8 mouse cellular contexts compared by ENCODE assay signal in the genomic region with DNA sequence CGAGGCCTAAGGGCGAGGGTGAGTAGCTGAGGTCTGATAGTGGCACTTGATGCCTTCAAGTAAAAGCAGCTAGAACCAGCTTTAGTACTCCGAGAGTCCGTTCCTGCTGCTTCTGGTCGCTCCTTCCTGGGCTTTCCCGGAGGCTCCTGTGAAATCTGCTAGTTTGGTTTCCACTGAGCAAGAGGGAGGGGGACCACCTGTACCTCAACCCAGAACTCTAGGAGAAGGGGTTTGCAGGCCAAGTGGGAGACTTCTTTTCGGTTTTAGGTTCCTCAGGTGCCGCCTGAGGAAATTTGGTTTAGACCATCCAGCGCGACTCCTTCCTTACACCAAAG. TPM values are rescaled to one million over a fixed set of nuclear protein-coding genes. Genes with fewer than 3 reads are reported as not detected.
DNase-seq lines count a peak whose midpoint lies in the region; ATAC-seq and TF ChIP-seq lines count a peak whose summit lies in the region.

No protein-coding gene starts in this region.

- H3K9ac ChIP-seq in lung, postnatal 0 days (replicated peaks; ENCODE audit: low read depth), result peak overlapping the region; percentile 70
- H3K9ac ChIP-seq in limb, embryonic 15.5 days, result peak overlapping the region; percentile 93
- H3K9ac ChIP-seq in stomach, embryonic 14.5 days (replicated peaks; ENCODE audit: low read depth, low read length), result peak overlapping the region; percentile 38; the same call in 1 of the 2 replicates

- peak overlapping the region; percentile 92 for H3K4me3 ChIP-seq in lung, postnatal 0 days (ENCODE audit: low read depth, low read length)
- H3K4me3 ChIP-seq in limb, embryonic 15.5 days, result peak overlapping the region; percentile 93
- peak overlapping the region; percentile 84 for H3K4me3 ChIP-seq in stomach, embryonic 14.5 days (ENCODE audit: low read depth, low read length)

- no peaks in the 10 kb centered on the region for H3K27me3 ChIP-seq in lung, postnatal 0 days (replicated peaks; ENCODE audit: insufficient read depth, low read length)
- H3K27me3 ChIP-seq in limb, embryonic 15.5 days, result no peaks in the 10 kb centered on the region
- H3K27me3 ChIP-seq in stomach, embryonic 14.5 days (ENCODE audit: control insufficient read depth, insufficient read depth, low read length), result no peaks in the 10 kb centered on the region

- no peak for DNase-seq in lung, postnatal 0 days (ENCODE audit: low spot score)
- no peak for DNase-seq in lung, postnatal 36 days
- DNase-seq in layer of hippocampus, postnatal 36 days, result no peak
- DNase-seq in gastrocnemius, postnatal 14 days, result no peak
- no peak for DNase-seq in layer of hippocampus, adult 9-10 months (ENCODE audit: low spot score)

- TF ChIP-seq EP300 in lung, postnatal 0 days (IDR thresholded peaks at IDR 0.05), result no peak

- peak overlapping the region; percentile 89 for H3K27ac ChIP-seq in lung, postnatal 0 days (ENCODE audit: low read length)
- peak overlapping the region; percentile 83 for H3K27ac ChIP-seq in limb, embryonic 15.5 days
- peak overlapping the region; percentile 52; the same call in 1 of the 2 replicates for H3K27ac ChIP-seq in stomach, embryonic 14.5 days (ENCODE audit: low read length)

- ATAC-seq in lung, postnatal 0 days, result no peak
- ATAC-seq in erythroid progenitor cell, adult 5-6 weeks (replicated peaks; ENCODE audit: low FRiP score, poor library complexity, severe bottlenecking), result peak; percentile 8; the same call in 1 of the 2 replicates
- peak; percentile 15; the same call in 1 of the 2 replicates for ATAC-seq in limb, embryonic 15.5 days (ENCODE audit: insufficient number of reproducible peaks, low FRiP score, low TSS enrichment, low read depth)
- no peak for ATAC-seq in stomach, embryonic 14.5 days (ENCODE audit: insufficient number of reproducible peaks, insufficient read depth, low FRiP score, low read depth)

- no peaks in the 10 kb centered on the region for H3K9me3 ChIP-seq in lung, postnatal 0 days (ENCODE audit: low read length)
- no peaks in the 10 kb centered on the region for H3K9me3 ChIP-seq in limb, embryonic 15.5 days
- no peaks in the 10 kb centered on the region for H3K9me3 ChIP-seq in stomach, embryonic 14.5 days (ENCODE audit: control insufficient read depth, low read depth, low read length)

- H3K36me3 ChIP-seq in lung, postnatal 0 days (ENCODE audit: insufficient read depth, low read length), result 0 out of 2 replicates have a peak, but pooled peaks cover 7% of the 10 kb centered on the region
- H3K36me3 ChIP-seq in limb, embryonic 15.5 days, result peaks cover 31% of the 10 kb centered on the region
- peaks cover 22% of the 10 kb centered on the region for H3K36me3 ChIP-seq in stomach, embryonic 14.5 days (ENCODE audit: control insufficient read depth, insufficient read depth, low read length)

- peaks cover 21% of the 10 kb centered on the region; the same call in 1 of the 2 replicates for H3K4me1 ChIP-seq in lung, postnatal 0 days (ENCODE audit: insufficient read depth, low read depth, low read length)
- H3K4me1 ChIP-seq in limb, embryonic 15.5 days, result peaks cover 27% of the 10 kb centered on the region
- H3K4me1 ChIP-seq in stomach, embryonic 14.5 days (ENCODE audit: control insufficient read depth, insufficient read depth, low read length), result peaks cover 15% of the 10 kb centered on the region

- TF ChIP-seq CTCF in lung, postnatal 0 days (IDR thresholded peaks at IDR 0.05), result no peak

- intact Hi-C loops in gastrocnemius, postnatal 14 days (cut with DNase I; ENCODE audit: low total_unique reads), result loop anchor here (10.0 kb wide), 1 partner anchor 111 kb away; the partner anchor contains the start of gene Taf10

- H3K4me2 ChIP-seq in lung, postnatal 0 days (replicated peaks; ENCODE audit: low read depth, low read length), result peak overlapping the region; percentile 79
- H3K4me2 ChIP-seq in limb, embryonic 15.5 days, result peak overlapping the region; percentile 86
- H3K4me2 ChIP-seq in stomach, embryonic 14.5 days (replicated peaks; ENCODE audit: low read depth, low read length), result peak overlapping the region; percentile 73

- 5% methylated on average over 10 of the region's 10 CpGs for WGBS in lung, postnatal 0 days
- WGBS in limb, embryonic 15.5 days, result 1% methylated on average over 10 of the region's 10 CpGs
- 5% methylated on average over 10 of the region's 10 CpGs for WGBS in stomach, embryonic 14.5 days

RNA-seq across cellular contexts. Expression of gene Trim3, which starts 0.4 kb away (rescaled TPM):
- polyA plus RNA-seq in lung, postnatal 0 days (2015; fragmentation: Nextera tagmentation; extraction: Ambion mirVana), result 101 and 116 TPM in 2 replicates
- 1.4 and 5.9 TPM in 2 replicates for total RNA-seq in erythroid progenitor cell, adult 5-6 weeks (2015; ENCODE audit: low replicate concordance)
- 1.4 TPM in 1 of 2 replicates, not detected in the other for total RNA-seq in erythroid progenitor cell, adult 5-6 weeks (2017; ENCODE audit: low replicate concordance)
- 38.9 and 39.7 TPM in 2 replicates for polyA plus RNA-seq in limb, embryonic 15.5 days (2015; fragmentation: Nextera tagmentation; extraction: Ambion mirVana)
- polyA plus RNA-seq in stomach, embryonic 14.5 days (2014; fragmentation: Nextera tagmentation; extraction: Ambion mirVana), result 28.8 and 29.1 TPM in 2 replicates
- total RNA-seq in layer of hippocampus, postnatal 36 days (2021), result 100 to 1,000 TPM; 129 to 139 TPM
- total RNA-seq in gastrocnemius, postnatal 14 days (2021), result 10 to 100 TPM; 14.3 to 16.4 TPM

RNA-seq across cellular contexts. Expression of gene Timm10b, which starts 6.1 kb away (rescaled TPM):
- 220 and 236 TPM in 2 replicates for polyA plus RNA-seq in lung, postnatal 0 days (2015; fragmentation: Nextera tagmentation; extraction: Ambion mirVana)
- total RNA-seq in erythroid progenitor cell, adult 5-6 weeks (2015; ENCODE audit: low replicate concordance), result 20.2 and 20.5 TPM in 2 replicates
- total RNA-seq in erythroid progenitor cell, adult 5-6 weeks (2017; ENCODE audit: low replicate concordance), result 19.7 and 27.1 TPM in 2 replicates
- polyA plus RNA-seq in limb, embryonic 15.5 days (2015; fragmentation: Nextera tagmentation; extraction: Ambion mirVana), result 185 and 190 TPM in 2 replicates
- polyA plus RNA-seq in stomach, embryonic 14.5 days (2014; fragmentation: Nextera tagmentation; extraction: Ambion mirVana), result 203 and 209 TPM in 2 replicates
- total RNA-seq in layer of hippocampus, postnatal 36 days (2021), result 10 to 100 TPM; 67.3 to 67.7 TPM
- total RNA-seq in gastrocnemius, postnatal 14 days (2021), result 10 to 100 TPM; 70.3 to 72.0 TPM

RNA-seq across cellular contexts. Expression of gene Arfip2, which starts 6.4 kb away (rescaled TPM):
- 48.5 and 52.7 TPM in 2 replicates for polyA plus RNA-seq in lung, postnatal 0 days (2015; fragmentation: Nextera tagmentation; extraction: Ambion mirVana)
- 5.0 and 20.2 TPM in 2 replicates for total RNA-seq in erythroid progenitor cell, adult 5-6 weeks (2015; ENCODE audit: low replicate concordance)
- total RNA-seq in erythroid progenitor cell, adult 5-6 weeks (2017; ENCODE audit: low replicate concordance), result 5.9 TPM in 1 of 2 replicates, not detected in the other
- 95.8 and 97.8 TPM in 2 replicates for polyA plus RNA-seq in limb, embryonic 15.5 days (2015; fragmentation: Nextera tagmentation; extraction: Ambion mirVana)
- polyA plus RNA-seq in stomach, embryonic 14.5 days (2014; fragmentation: Nextera tagmentation; extraction: Ambion mirVana), result 88.9 and 94.0 TPM in 2 replicates
- 100 to 1,000 TPM in 1 of 2 experiments, 10 to 100 TPM in 1; 96.9 to 108 TPM for total RNA-seq in layer of hippocampus, postnatal 36 days (2021)
- 10 to 100 TPM; 12.2 to 14.5 TPM for total RNA-seq in gastrocnemius, postnatal 14 days (2021)

RNA-seq across cellular contexts. Expression of gene Gm45799, which starts 6.6 kb away (rescaled TPM):
- polyA plus RNA-seq in lung, postnatal 0 days (2015; fragmentation: Nextera tagmentation; extraction: Ambion mirVana), result 41.7 and 53.1 TPM in 2 replicates
- 1.8 TPM in 1 of 2 replicates, not detected in the other for total RNA-seq in erythroid progenitor cell, adult 5-6 weeks (2015; ENCODE audit: low replicate concordance)
- total RNA-seq in erythroid progenitor cell, adult 5-6 weeks (2017; ENCODE audit: low replicate concordance), result 3.9 TPM in 1 of 2 replicates, not detected in the other
- polyA plus RNA-seq in limb, embryonic 15.5 days (2015; fragmentation: Nextera tagmentation; extraction: Ambion mirVana), result 30.4 and 34.7 TPM in 2 replicates
- 24.1 and 35.7 TPM in 2 replicates for polyA plus RNA-seq in stomach, embryonic 14.5 days (2014; fragmentation: Nextera tagmentation; extraction: Ambion mirVana)
- total RNA-seq in layer of hippocampus, postnatal 36 days (2021), result 10 to 100 TPM; 14.7 TPM
- total RNA-seq in gastrocnemius, postnatal 14 days (2021), result 1 to 10 TPM; 1.1 to 2.4 TPM

RNA-seq across cellular contexts. Expression of gene Dnhd1, which starts 16.9 kb away (rescaled TPM):
- polyA plus RNA-seq in lung, postnatal 0 days (2015; fragmentation: Nextera tagmentation; extraction: Ambion mirVana), result 0.60 and 0.79 TPM in 2 replicates
- total RNA-seq in erythroid progenitor cell, adult 5-6 weeks (2015; ENCODE audit: low replicate concordance), result not detected in 2 replicates
- total RNA-seq in erythroid progenitor cell, adult 5-6 weeks (2017; ENCODE audit: low replicate concordance), result 0.38 and 2.4 TPM in 2 replicates
- 0.88 and 1.4 TPM in 2 replicates for polyA plus RNA-seq in limb, embryonic 15.5 days (2015; fragmentation: Nextera tagmentation; extraction: Ambion mirVana)
- 1.5 and 2.0 TPM in 2 replicates for polyA plus RNA-seq in stomach, embryonic 14.5 days (2014; fragmentation: Nextera tagmentation; extraction: Ambion mirVana)
- 1 to 10 TPM; 5.5 to 6.5 TPM for total RNA-seq in layer of hippocampus, postnatal 36 days (2021)
- under 1 TPM; 0.55 to 0.57 TPM for total RNA-seq in gastrocnemius, postnatal 14 days (2021)

Comparison
In these comparisons a context has a peak if more than half of its experiments do, and no peak if none do; other contexts are left out.
1. ATAC-seq: peak in erythroid progenitor cell, adult 5-6 weeks (single experiment) and limb, embryonic 15.5 days (single experiment); none in lung, postnatal 0 days (single experiment) and stomach, embryonic 14.5 days (single experiment).
2. H3K9ac ChIP-seq: peak in every context shown above with its lines; median percentile 93 in limb, embryonic 15.5 days; 70 in lung, postnatal 0 days; 38 in stomach, embryonic 14.5 days.
3. RNA of gene Trim3, which starts 0.4 kb away (total RNA-seq): 129 to 139 TPM in layer of hippocampus, postnatal 36 days; 14.3 to 16.4 TPM in gastrocnemius, postnatal 14 days and 1.4 to 5.9 TPM in erythroid progenitor cell, adult 5-6 weeks; every median in the first group is over 4 times any median in the second.
4. RNA of gene Arfip2, which starts 6.4 kb away (total RNA-seq): 96.9 to 108 TPM in layer of hippocampus, postnatal 36 days; 12.2 to 14.5 TPM in gastrocnemius, postnatal 14 days and 5.0 to 20.2 TPM in erythroid progenitor cell, adult 5-6 weeks; every median in the first group is over 4 times any median in the second.
5. Peak in every context shown above with its lines, with median percentiles within 50 percentile points of each other: H3K27ac ChIP-seq, H3K4me2 ChIP-seq and H3K4me3 ChIP-seq.